Mouse (Mus musculus) mouse embryonic stem cell (cell line): ENCODE results near the gene Rfx4.

Experiments
- in situ Hi-C, 2 experiments: fragments of 300-500 bp; cut with MboI; formaldehyde crosslinking; loops; 1 replicate in 1 of 2; 3 replicates in 1 of 2; pipeline ENCODE4 v1.14.3; 2019 to 2020; ENCODE audit warnings: low sequenced_read_pairs in 2 of 2, low pct_unique_long_range_greater_than_20kb in 1 of 2, mixed read lengths in 1 of 2; ENCODE audit not compliant: unreplicated experiment in 1 of 2

The Rfx4 gene

GRCm38 (mm10) chr10:84756435-84757095, 703 bp downstream of the Rfx4 start:
- in situ Hi-C loops = no loop called here

- in situ Hi-C loops = no loop called here
Observed at GRCm38 (mm10) chr10:84757426-84758199, 1.8 kb downstream of the Rfx4 start.

DNA sequence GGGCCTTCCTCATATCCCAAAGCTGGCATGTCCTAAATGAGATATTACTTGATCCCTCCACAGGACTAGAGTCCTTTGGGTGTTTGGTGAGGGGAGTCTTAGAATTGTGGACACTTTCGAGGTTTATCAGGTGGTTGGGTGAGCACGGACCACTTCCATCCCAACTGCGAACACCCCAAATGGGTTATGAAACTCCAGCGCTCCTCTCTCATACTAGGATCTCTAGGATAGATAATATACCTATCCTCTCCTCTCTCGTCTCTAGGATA, 2.3 kb downstream of the Rfx4 start:
- in situ Hi-C loops = no loop called here

GRCm38 (mm10) chr10:84758483-84759431, 2.9 kb downstream of the Rfx4 start:
- in situ Hi-C loops = no loop called here

DNA sequence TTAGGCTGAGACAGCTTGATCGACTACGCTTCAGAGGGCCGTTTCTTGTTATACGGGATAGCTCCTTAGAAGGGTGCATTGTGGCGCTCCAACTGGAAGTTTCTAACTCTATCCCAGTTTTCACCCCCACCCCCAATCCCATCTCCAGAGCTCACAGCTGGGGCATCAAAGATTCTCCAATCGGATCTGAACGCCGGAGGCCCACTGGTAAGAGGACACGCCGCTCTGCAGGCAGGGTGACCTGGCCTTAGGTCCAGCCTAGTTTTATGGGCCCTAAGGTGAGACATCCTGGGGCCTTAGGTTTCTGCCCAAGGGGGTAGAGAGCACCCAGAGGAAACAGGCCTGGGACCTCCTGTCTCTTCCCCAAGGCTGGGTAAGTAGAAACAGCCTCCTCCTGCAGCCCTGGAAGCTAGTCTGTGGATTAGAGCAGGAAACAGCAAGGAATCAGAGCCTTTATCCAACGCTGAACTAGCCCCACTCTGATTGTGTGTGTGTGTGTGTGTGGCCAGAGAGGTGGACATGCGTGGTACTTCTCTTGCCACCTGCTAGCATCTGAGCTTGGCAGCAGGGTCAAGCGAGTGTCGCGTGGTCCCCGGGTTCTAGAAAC, 3.8 kb downstream of the Rfx4 start:
- in situ Hi-C loops = no loop called here

- in situ Hi-C loops = no loop called here
Observed at GRCm38 (mm10) chr10:84760118-84761111, 4.6 kb downstream of the Rfx4 start.

DNA sequence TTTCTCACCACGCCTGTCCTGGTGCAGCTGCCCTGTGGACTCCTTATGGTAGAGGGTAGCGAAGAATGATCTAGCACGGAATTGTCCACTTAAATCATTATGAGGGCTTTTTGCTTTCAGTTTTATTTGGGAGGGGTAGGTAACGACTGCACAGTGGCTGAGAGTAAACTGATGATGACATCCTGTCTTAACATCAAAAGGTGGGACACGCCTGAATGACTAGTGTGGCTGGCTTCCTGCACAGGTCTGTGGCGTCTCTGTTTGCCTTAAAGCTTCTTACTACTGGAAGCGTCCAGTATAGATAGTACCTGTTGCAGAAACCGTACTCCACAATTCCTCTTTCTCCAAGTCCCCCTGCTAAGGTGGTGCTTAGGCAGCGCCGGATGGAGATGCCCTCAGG, 12.9 kb downstream of the Rfx4 start:
- in situ Hi-C loops = no loop called here

- in situ Hi-C loops = no loop called here
Observed at GRCm38 (mm10) chr10:84772380-84773130, 16.7 kb downstream of the Rfx4 start.

DNA sequence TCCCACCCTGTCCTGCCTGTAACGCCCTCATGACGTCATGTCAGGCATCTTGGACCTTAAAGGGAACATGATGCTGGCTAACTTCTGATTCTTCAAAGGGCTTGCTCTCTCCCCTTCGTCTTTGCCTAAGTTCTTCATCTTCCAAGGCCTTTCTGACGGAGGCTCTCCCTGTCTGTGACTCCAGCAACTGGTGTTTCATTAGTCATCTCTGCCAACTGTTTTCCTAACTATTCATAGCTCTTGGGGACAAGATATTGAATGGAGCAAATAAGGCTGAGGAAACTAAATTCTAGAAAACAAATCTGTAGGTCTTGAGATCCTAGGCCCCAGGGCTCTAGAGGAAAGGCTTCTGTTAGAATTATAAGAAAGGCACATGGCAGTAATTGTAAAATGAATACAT, 18.0 kb downstream of the Rfx4 start:
- in situ Hi-C loops = no loop called here

DNA sequence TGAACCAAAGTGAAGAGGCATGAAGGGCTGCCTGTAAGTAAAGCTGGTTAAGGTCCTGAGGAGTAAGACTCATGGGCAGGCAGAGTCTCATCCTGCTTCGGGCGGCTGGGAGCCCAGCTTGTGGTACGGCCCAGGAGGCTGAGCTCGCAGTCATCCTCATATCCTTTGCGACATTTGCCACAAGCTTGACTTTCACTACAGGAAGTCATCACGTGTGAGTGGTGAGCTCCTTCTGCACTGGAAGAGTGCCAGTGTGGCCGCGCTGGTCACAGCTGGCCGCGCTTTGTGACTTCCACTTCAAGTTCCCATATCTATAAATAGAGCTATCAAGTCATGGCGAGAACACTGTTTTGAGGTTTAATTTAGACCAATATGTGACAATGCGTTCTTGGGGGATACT, 18.7 kb downstream of the Rfx4 start:
- in situ Hi-C loops = no loop called here

DNA sequence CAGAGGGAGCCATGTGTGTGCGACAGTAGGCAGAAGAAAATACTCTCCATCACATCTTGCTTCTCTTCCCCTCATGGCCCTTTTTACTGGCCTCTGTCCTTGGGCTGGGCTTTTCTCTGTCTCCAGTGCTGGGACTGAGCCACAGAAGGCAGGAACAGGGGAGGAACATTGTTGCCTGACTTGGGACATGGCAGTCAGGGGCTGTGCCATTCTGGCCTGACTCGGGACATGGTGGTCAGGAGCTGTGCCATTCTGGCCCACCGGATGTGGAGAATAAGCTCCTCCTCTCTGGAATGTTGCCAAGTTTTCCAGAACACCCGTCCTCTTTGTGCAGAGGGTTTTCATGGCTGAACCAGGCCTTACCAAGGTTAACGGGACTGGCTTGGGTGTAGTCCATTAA, 21.2 kb downstream of the Rfx4 start:
- in situ Hi-C loops = no loop called here

DNA sequence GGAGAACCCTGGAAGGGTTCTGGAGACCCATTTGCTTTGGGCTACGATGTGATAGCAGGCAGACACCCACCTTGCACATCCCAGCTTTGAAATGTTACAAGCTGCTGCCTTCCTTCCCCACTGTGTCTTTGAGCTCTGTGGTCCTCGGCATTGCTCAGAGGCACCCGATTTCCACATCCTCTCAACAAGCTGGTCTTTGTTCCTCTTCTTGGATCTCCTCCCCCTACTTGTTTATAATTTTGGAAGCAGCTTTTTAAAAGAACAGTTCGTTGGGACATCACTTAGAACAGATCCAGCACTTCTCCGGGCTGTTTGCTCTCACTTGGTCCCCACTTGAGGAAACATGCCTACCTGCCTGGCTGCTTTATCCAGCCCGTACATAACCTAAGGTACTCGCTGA, 22.1 kb downstream of the Rfx4 start:
- in situ Hi-C loops = no loop called here

GRCm38 (mm10) chr10:84780828-84781227, 25.0 kb downstream of the Rfx4 start:
- in situ Hi-C loops = no loop called here

DNA sequence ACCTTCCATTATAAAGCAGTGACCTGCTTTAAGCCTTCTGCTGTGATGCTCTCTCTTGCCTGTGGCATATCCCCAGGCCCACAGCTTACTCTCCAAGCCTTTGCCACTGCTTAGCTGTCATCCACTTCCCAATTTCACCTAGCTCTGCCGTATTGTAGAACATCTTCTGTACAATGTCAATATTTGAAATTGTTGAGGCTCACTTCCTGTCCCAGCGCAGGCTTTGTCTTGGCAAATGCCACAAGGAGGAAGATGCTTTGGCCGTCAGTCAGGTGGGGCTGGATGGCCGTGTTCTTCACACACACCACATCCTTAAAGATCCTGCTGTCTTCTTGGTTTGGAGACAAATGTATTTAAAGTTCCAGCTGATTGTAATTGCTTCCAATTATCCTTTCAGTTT, 29.5 kb downstream of the Rfx4 start:
- in situ Hi-C loops = no loop called here

- in situ Hi-C loops = no loop called here
Observed at GRCm38 (mm10) chr10:84790323-84790722, 34.5 kb downstream of the Rfx4 start.

DNA sequence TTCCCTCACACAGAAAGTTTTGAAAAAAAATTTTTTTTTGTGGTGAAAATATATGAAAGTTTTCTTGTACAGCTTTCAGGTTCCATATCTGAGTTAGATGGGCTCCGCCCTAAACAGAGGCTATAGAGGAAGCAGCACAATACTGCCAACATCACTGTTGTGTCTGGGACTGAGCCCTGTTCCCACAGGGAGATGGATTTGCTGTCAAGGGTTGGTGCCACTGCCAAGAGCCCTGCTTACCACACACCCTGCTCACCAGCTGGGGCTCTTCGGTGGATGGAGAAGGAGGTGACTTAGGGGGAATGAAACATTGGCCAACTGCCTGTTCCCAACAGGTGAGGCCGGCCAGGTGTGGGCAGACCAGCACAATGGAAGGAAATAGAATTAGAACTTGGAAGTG, 35.3 kb downstream of the Rfx4 start:
- in situ Hi-C loops = no loop called here

DNA sequence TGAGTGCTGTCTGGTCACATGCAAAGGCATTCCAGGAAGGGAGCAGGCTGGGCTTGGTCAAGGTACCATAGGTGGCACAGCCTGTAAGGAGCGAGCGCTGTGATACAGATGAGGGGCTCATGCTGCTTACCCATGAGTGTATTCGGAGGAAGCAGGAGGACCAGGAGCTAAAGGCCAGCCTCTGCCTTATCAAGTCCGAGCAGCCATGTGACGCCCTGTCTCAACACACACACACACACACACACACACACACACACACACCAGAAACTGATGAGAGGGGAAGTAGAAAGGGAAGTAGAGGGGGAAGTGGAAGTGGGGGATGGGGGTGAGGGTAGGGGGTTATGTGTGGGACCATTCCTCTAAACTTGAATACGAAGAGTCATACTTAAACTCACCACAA, 45.7 kb downstream of the Rfx4 start:
- in situ Hi-C loops = no loop called here
